Mouse (Mus musculus) ES-E14 (cell line): ENCODE measurements at regions not wholly inside any gene's neighbourhood (a gene's known extent, or its start where the extent isn't known, plus 50 kb on each side); places are given as distances from the start of the nearest gene placed in this dataset.

Experiments used
- CHD2 ChIP-seq: IDR thresholded peaks from 2 replicates; pipeline ENCODE4 v1.6.1; 2014; ENCODE audit warnings: mild to moderate bottlenecking, low read depth, low read length, inconsistent platforms
- HCFC1 ChIP-seq: IDR thresholded peaks from 2 replicates; pipeline ENCODE4 v1.6.1; 2012; ENCODE audit warnings: low read length, inconsistent platforms, borderline replicate concordance; ENCODE audit not compliant: insufficient read depth
- MAFK ChIP-seq: IDR thresholded peaks from 2 replicates; pipeline ENCODE4 v1.6.1; 2014; ENCODE audit warnings: mild to moderate bottlenecking, low read depth, low read length, inconsistent platforms; ENCODE audit not compliant: insufficient read depth
- ZC3H11A ChIP-seq: IDR thresholded peaks from 2 replicates; pipeline ENCODE4 v1.6.1; 2012; ENCODE audit warnings: low read depth, mild to moderate bottlenecking, inconsistent platforms, low read length, borderline replicate concordance
- ZNF384 ChIP-seq: IDR thresholded peaks from 2 replicates; pipeline ENCODE4 v1.6.1; 2012; ENCODE audit warnings: low read depth, low read length, inconsistent platforms

- TF ChIP-seq MAFK (no peak), HCFC1 (no peak), CHD2 (no peak), ZNF384 (no peak), ZC3H11A (no peak)
These were observed 94.9 kb upstream of the St8sia2 start for GRCm38 (mm10) chr7:74108347-74108746.
